Mouse (Mus musculus) effector memory CD4-positive, alpha-beta T cell, adult 7 months (primary cell): ENCODE measurements around the gene Gm10518. TPM values are rescaled to one million over a fixed set of nuclear protein-coding genes. Genes with fewer than 3 reads are reported as not detected.

Source experiments
- polyA plus RNA-seq: library from polyadenylated mRNA; unstranded; fragments of 100-300 nt; shearing (Covaris generic); gene quantifications from one replicate; pipeline ENCODE4 v1.2.1, GENCODE M21; 2017

The Gm10518 gene
- polyA plus RNA-seq, result not detected

GRCm38 (mm10) chr1:179802610-179803512 is at the start of gene Gm10518:
TSS of gene Gm10518 (plus strand) at chr1:179803376.

DNA sequence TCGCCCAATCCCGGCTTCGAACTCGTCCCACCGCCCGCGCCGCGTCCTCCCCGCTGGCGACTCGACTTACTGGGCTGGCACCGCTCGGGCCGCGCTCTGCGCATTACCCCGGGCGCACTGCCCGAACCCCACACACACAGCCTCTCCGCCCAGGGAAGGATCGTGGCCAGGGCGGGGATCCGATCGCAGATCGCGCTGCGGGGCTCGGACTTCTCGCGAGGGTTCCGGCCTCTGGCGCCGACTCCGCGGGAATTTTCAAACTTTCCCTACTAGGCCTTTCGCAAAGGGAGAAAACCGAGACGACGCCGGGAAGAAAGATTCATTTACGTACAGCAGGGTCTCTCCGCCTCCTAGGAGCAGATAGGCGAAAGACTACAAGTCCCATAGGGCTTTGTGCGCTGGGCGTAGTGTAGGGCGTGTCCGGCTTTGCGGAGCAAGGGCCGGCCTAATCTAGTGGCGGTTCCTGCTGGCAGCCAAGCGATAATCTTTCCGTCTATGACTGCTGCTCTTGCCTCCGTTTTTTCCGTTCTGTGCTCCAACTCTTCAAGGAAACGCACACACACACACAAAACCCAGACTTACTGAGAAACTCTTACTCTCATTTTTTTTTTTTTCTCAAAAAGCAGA is 450 bp downstream of the Gm10518 start, which contains the start of gene Ahctf1:
TSS of gene Ahctf1 (minus strand) at position 168 of the 627 bp plus-strand sequence.

Other genes with a start within 250 kb of the Gm10518 start
- 1.2 TPM for gene Sccpdh, start 135.2 kb upstream of the Gm10518 start, polyA plus RNA-seq
- 0.15 TPM for gene Kif28, start 58.1 kb upstream of the Gm10518 start, polyA plus RNA-seq
- 61.3 TPM for gene Ahctf1, start 304 bp downstream of the Gm10518 start, polyA plus RNA-seq
- gene Cdc42bpa, start 157.1 kb downstream of the Gm10518 start, polyA plus RNA-seq, result 2.2 TPM